Mouse (Mus musculus): Measurements from ENCODE around the gene Tsn.

Gene Tsn

GRCm38 (mm10) chr1:118311622-118312326 is at the start of gene Tsn:
Tsn (minus strand) TSS chr1:118311739.
- no peak for DNase-seq

- DNase-seq, result no peak
Observed at GRCm38 (mm10) chr1:118359071-118359761, 47.7 kb upstream of the Tsn start.

GRCm38 (mm10) chr1:118349922-118350321 is 38.4 kb upstream of the Tsn start:
- no peak for DNase-seq

- peak; percentile 58 for DNase-seq
Observed at GRCm38 (mm10) chr1:118343649-118344435, 32.3 kb upstream of the Tsn start.

GRCm38 (mm10) chr1:118337921-118338320 is 26.4 kb upstream of the Tsn start:
- DNase-seq, result no peak

GRCm38 (mm10) chr1:118335847-118336246 is 24.3 kb upstream of the Tsn start:
- DNase-seq, result no peak

GRCm38 (mm10) chr1:118334749-118335713 is 23.5 kb upstream of the Tsn start:
- no peak for DNase-seq

DNA sequence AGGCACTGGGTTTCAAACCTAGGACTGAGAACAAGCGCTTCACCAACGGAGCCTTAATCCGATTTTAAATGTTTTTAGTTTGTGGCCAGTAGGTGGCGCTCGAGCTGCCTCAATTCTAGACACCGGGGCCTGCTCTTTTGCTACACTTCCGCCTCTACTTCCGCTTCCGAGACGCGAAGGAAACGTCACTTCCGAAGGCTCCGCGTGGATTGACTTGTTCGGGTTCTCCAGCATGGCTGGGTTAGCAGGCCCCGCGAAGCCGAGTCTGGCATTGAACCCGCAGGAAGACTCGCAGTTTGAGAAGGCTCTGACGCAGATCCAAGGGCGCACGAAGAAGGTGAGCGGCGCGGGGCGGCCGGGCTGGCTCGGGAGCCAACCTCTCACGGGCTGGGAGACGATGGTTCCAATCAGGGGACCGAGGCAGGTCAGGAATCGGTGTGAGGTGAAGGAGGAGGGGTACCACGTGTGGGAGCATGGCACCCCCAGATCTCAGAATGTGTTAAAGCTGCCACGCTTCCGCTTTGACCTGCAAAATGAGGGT is 10.2 kb upstream of the Tsn start, which contains the start of gene Nifk:
Gene Nifk, plus strand, starts transcription at position 179 of the 541 bp plus-strand sequence.
- DNase-seq, result peak; percentile 95

- peak; percentile 21 for DNase-seq
Observed at GRCm38 (mm10) chr1:118320696-118321095, 9.2 kb upstream of the Tsn start.

DNA sequence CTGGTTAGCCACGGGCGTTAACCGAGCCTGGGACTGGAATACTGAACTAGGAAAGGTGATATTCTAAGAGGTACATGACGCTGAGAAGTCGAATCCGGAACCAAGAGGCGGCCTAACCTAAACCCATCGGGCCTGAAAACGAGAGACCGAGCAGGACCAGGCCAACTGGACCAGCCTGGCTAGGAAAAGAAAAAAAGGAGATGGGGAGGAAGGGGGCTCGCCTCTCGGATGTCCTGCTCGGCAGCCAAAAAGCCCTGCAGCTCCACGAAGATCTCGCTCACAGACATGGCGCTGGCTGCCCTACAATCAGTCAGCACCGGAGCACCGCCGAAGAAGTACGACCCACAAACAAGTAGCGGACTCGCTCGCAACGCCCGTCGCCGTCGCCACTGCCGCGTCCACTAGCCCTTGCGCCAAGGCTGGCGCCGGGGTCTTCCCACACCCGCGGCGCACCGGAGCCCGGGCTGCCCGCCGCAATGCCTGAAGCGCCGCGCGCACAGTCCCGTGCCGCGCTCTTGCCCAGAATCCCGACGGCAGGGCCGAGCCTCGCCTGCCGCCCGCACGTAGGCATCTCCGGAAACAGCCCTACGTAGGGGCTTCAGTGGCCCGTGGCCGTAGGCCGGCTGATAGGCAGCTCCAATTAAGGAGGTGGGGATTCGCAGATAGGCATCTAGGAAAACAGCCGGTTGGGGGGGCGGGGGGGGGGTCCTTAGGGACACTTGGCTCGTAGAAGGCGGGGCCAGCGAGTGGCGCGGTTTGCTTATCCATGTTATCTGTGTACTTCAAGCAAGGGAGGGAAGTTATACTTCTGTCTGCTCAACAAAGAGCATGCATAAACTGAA is 538 bp downstream of the Tsn start:
- peak; percentile 93 for DNase-seq

DNA sequence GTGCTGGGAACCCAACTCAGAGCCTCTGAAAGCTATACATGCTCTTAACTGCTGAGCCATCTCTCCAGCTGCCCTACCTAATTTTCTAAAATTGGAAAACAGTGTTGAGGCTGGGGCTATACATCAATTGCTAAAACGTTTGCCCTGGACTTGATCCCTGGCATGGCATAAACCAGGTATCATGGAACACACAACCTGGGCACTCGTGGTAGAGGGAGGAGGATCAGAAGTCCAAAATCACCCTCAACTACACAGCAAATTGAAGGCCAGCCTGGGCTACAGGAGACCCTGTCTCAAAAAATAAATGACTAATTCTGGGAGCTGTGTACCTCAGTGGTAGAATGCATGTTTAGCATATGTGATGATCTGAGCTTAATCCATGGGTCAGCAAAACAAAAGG is 13.8 kb downstream of the Tsn start:
- DNase-seq, result no peak

GRCm38 (mm10) chr1:118296673-118297072 is 14.9 kb downstream of the Tsn start:
- DNase-seq, result no peak

GRCm38 (mm10) chr1:118294826-118295225 is 16.7 kb downstream of the Tsn start:
- DNase-seq, result no peak

DNA sequence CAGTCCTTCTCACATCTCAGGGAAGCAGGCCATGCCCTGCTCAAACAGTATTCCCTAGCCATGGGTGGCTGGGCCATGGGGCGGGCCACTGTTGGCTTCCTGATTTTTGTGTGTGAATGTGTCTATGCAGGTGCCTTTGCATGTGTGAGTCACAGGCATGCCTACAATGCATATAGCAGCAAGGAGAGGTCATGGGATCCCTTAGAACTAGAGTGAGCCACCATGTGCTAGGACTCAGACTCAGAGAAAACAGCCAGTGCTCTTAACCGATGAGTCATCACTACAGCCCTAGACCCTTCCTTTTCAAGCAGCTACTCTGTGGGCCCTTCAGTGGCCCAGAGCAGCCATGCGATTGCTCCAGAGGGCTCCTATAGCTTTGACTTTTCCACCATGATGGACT is 17.3 kb downstream of the Tsn start:
- DNase-seq, result no peak

GRCm38 (mm10) chr1:118292291-118292690 is 19.2 kb downstream of the Tsn start:
- no peak for DNase-seq

GRCm38 (mm10) chr1:118275139-118275538 is 36.4 kb downstream of the Tsn start:
- peak; percentile 11 for DNase-seq

- no peak for DNase-seq
Observed at GRCm38 (mm10) chr1:118251931-118252330, 59.6 kb downstream of the Tsn start.
